Mouse (Mus musculus): ENCODE measurements around the gene Shroom2. TPM values are rescaled to one million over a fixed set of nuclear protein-coding genes. Genes with fewer than 3 reads are reported as not detected.
"Not testable (repeated sequence)": the region's sequence is repeated elsewhere in the genome, so short reads cannot be mapped to it uniquely, and the experiment has no call there.

The Shroom2 gene
- polyA plus RNA-seq (2017; shearing (Covaris generic)), result not detected

GRCm38 (mm10) chrX:152768891-152769599 is at the start of gene Shroom2:
TSS of gene Shroom2 (minus strand) at chrX:152769465.
- ATAC-seq, result no peak

- no peak for ATAC-seq
Measured at GRCm38 (mm10) chrX:152818996-152819395, 49.7 kb upstream of the Shroom2 start.

- ATAC-seq, result no peak
Measured at GRCm38 (mm10) chrX:152813339-152813738, 44.1 kb upstream of the Shroom2 start.

- no peak for ATAC-seq
Measured at GRCm38 (mm10) chrX:152805317-152805716, 36.1 kb upstream of the Shroom2 start.

- ATAC-seq, result no peak
Measured at GRCm38 (mm10) chrX:152788611-152789010, 19.3 kb upstream of the Shroom2 start.

- no peak for ATAC-seq
Measured at GRCm38 (mm10) chrX:152788129-152788528, 18.9 kb upstream of the Shroom2 start.

GRCm38 (mm10) chrX:152781720-152782403 is 12.6 kb upstream of the Shroom2 start, which contains the start of gene Gpr143:
TSS of gene Gpr143 (plus strand) at chrX:152781921.
- ATAC-seq, result no peak

- ATAC-seq, result no peak
Measured at GRCm38 (mm10) chrX:152769600-152770157, 414 bp upstream of the Shroom2 start.

- no peak for ATAC-seq
Measured at GRCm38 (mm10) chrX:152764171-152764570, 5.1 kb downstream of the Shroom2 start.

GRCm38 (mm10) chrX:152762855-152763254 is 6.4 kb downstream of the Shroom2 start:
- ATAC-seq, result no peak

- ATAC-seq, result no peak
Measured at GRCm38 (mm10) chrX:152762437-152762836, 6.8 kb downstream of the Shroom2 start.

- no peak for ATAC-seq
Measured at GRCm38 (mm10) chrX:152756293-152756692, 13.0 kb downstream of the Shroom2 start.

- ATAC-seq, result no peak
Measured at GRCm38 (mm10) chrX:152755819-152756218, 13.4 kb downstream of the Shroom2 start.

GRCm38 (mm10) chrX:152745925-152746324 is 23.3 kb downstream of the Shroom2 start:
- ATAC-seq, result no peak

- ATAC-seq, result no peak
Measured at GRCm38 (mm10) chrX:152743642-152744041, 25.6 kb downstream of the Shroom2 start.

- ATAC-seq, result no peak
Measured at GRCm38 (mm10) chrX:152738759-152739368, 30.4 kb downstream of the Shroom2 start.

- no peak for ATAC-seq
Measured at GRCm38 (mm10) chrX:152738191-152738590, 31.1 kb downstream of the Shroom2 start.

- no peak for ATAC-seq
Measured at GRCm38 (mm10) chrX:152735283-152735682, 34.0 kb downstream of the Shroom2 start.

- no peak for ATAC-seq
Measured at GRCm38 (mm10) chrX:152716693-152717092, 52.6 kb downstream of the Shroom2 start.

- not testable (repeated sequence) for ATAC-seq
Measured at GRCm38 (mm10) chrX:152710715-152711114, 58.5 kb downstream of the Shroom2 start.

GRCm38 (mm10) chrX:152708359-152708758 is 60.9 kb downstream of the Shroom2 start:
- no peak for ATAC-seq

GRCm38 (mm10) chrX:152705397-152705796 is 63.9 kb downstream of the Shroom2 start:
- ATAC-seq, result no peak

- no peak for ATAC-seq
Measured at GRCm38 (mm10) chrX:152703624-152704023, 65.6 kb downstream of the Shroom2 start.
